Mouse (Mus musculus) G1E (cell line): ENCODE results near the gene Sh3kbp1. TPM values are rescaled to one million over a fixed set of nuclear protein-coding genes. Genes with fewer than 3 reads are reported as not detected.

ENCODE experiments used
- ATAC-seq: 2 replicates; pipeline ENCODE4 v1.8.0; 2016; ENCODE audit warnings: mild to moderate bottlenecking; ENCODE audit not compliant: insufficient number of reproducible peaks, poor library complexity, low FRiP score, severe bottlenecking; ENCODE audit errors: extremely low read depth
- DNase-seq: peaks from one replicate; pipeline ENCODE4 v3.0.0; 2012; ENCODE audit warnings: low spot score
- H3K27me3 ChIP-seq: 2 replicates; pipeline ENCODE4 v1.6.1; 2012; ENCODE audit warnings: mild to moderate bottlenecking, low read length, inconsistent platforms; ENCODE audit not compliant: insufficient read depth
- H3K36me3 ChIP-seq: replicated peaks from 2 replicates; pipeline ENCODE3; 2012; ENCODE audit warnings: mild to moderate bottlenecking, inconsistent platforms
- H3K4me1 ChIP-seq: 2 replicates; pipeline ENCODE4 v1.6.1; 2012; ENCODE audit warnings: low read depth, low read length, inconsistent platforms, mixed read lengths; ENCODE audit not compliant: insufficient read depth
- H3K4me3 ChIP-seq: 2 replicates; pipeline ENCODE4 v1.5.1; 2012; ENCODE audit warnings: low read depth, mild to moderate bottlenecking, inconsistent platforms, low read length, moderate library complexity, mixed read lengths
- H3K9me3 ChIP-seq: replicated peaks from 2 replicates; pipeline ENCODE4 v1.6.1; 2012; ENCODE audit warnings: inconsistent platforms
- CTCF ChIP-seq: IDR thresholded peaks from 2 replicates; pipeline ENCODE4 v1.5.1; 2012; ENCODE audit warnings: low read depth, low read length, inconsistent platforms, mixed read lengths
- GATA1 ChIP-seq: IDR thresholded peaks from 2 replicates; pipeline ENCODE4 v1.6.1; 2012; ENCODE audit warnings: borderline replicate concordance, low read length, inconsistent platforms, mixed read lengths
- GATA2 ChIP-seq: IDR thresholded peaks from 2 replicates; pipeline ENCODE4 v1.6.1; 2012; ENCODE audit warnings: low read depth, low read length, inconsistent platforms, borderline replicate concordance
- POLR2AphosphoS5 ChIP-seq: IDR thresholded peaks from 2 replicates; pipeline ENCODE4 v1.6.1; 2012; ENCODE audit warnings: low read depth, low read length, inconsistent platforms; ENCODE audit not compliant: insufficient replicate concordance
- TAL1 ChIP-seq: conservative IDR thresholded peaks from 2 replicates; pipeline ENCODE4 v1.6.1; 2012; ENCODE audit warnings: low read depth, low read length, inconsistent platforms, mixed read lengths
- polyA plus RNA-seq: library from polyadenylated mRNA; stranded (reverse); fragments of >175 nt; gene quantifications from 2 replicates; pipeline ENCODE4 v1.2.3, GENCODE M21; 2012
- total RNA-seq, 2 experiments: library from RNA; stranded (forward) in 1 of 2; stranded (reverse) in 1 of 2; fragments of 200-1000 nt in 1 of 2; fragments of >200 nt in 1 of 2; fragmentation: Nextera tagmentation in 1 of 2; gene quantifications; 2 replicates each; pipeline ENCODE4 v1.2.3; 2014 to 2017

The Sh3kbp1 gene
- total and polyA plus RNA-seq, 3 experiments = 13.3 to 242 (median 231) TPM

GRCm38 (mm10) chrX:159860841-159861530 is 233.9 kb downstream of the Sh3kbp1 start:
- Histone ChIP-seq H3K4me1 (no peaks in the 10 kb centered on the region), H3K27me3 (no peaks in the 10 kb centered on the region), H3K4me3 (no peak overlapping the region), H3K9me3 (no peaks in the 10 kb centered on the region), H3K36me3 (peaks cover 2% of the 10 kb centered on the region)
- TF ChIP-seq GATA2 = no peak
- TF ChIP-seq CTCF = no peak
- no peak for ATAC-seq
- no peak for DNase-seq

GRCm38 (mm10) chrX:159867660-159868059 is 240.6 kb downstream of the Sh3kbp1 start:
- Histone ChIP-seq H3K9me3 (no peaks in the 10 kb centered on the region), H3K36me3 (peaks cover 26% of the 10 kb centered on the region), H3K27me3 (no peaks in the 10 kb centered on the region), H3K4me3 (no peak overlapping the region), H3K4me1 (no peaks in the 10 kb centered on the region)
- ATAC-seq (no peak), DNase-seq (no peak)
- TF ChIP-seq GATA2 (no peak), CTCF (no peak), GATA1 (no peak)

DNA sequence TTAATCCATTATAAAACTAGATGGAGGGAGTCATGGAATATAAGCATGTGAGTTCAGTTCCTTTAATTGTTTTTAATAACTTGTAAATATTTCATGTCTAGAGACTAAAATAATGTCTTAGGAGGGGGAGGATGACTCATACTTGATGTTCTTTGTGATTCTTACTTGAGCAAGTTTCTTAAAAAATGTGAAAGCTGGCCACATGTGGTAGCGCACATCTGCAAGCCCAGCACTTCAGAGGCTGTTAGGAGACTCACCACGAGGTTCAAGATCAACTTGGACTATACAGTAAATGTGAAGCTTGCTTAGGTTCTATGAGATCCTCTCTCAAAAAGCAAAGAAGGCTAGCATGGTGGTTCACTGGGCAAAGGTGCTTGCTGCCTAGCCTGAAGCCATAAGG is 245.4 kb downstream of the Sh3kbp1 start:
- TF ChIP-seq GATA1 (no peak), CTCF (no peak), TAL1 (no peak), GATA2 (no peak), POLR2AphosphoS5 (no peak)
- Histone ChIP-seq H3K27me3 (no peaks in the 10 kb centered on the region), H3K9me3 (no peaks in the 10 kb centered on the region), H3K36me3 (peaks cover 23% of the 10 kb centered on the region), H3K4me3 (no peak overlapping the region), H3K4me1 (no peaks in the 10 kb centered on the region)
- DNase-seq (no peak), ATAC-seq (no peak)

DNA sequence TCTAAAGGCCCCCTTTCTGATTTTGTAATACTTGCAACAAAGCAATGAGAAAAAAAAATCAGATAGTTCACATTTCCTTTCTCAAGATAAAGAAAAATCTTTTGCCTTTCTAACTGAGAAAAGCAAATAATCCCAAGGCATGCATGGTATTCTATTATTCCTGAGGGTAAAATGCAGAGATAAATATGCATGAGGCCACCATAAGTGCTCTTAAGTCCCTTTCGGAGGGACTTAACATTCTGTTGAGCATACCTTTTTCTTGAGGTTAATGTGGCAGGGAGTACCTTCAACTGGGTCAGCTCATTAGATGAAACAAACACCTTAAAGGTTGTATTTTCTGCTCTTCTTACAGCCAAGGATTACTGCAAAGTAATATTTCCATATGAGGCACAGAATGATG is 250.7 kb downstream of the Sh3kbp1 start:
- ATAC-seq (no peak), DNase-seq (no peak)
- Histone ChIP-seq H3K9me3 (no peaks in the 10 kb centered on the region), H3K27me3 (no peaks in the 10 kb centered on the region), H3K4me3 (no peak overlapping the region), H3K4me1 (no peaks in the 10 kb centered on the region), H3K36me3 (peaks cover 22% of the 10 kb centered on the region)
- TF ChIP-seq TAL1 = no peak
- no peak for TF ChIP-seq CTCF
- no peak for TF ChIP-seq GATA2
- TF ChIP-seq GATA1 = no peak
- no peak for TF ChIP-seq POLR2AphosphoS5

DNA sequence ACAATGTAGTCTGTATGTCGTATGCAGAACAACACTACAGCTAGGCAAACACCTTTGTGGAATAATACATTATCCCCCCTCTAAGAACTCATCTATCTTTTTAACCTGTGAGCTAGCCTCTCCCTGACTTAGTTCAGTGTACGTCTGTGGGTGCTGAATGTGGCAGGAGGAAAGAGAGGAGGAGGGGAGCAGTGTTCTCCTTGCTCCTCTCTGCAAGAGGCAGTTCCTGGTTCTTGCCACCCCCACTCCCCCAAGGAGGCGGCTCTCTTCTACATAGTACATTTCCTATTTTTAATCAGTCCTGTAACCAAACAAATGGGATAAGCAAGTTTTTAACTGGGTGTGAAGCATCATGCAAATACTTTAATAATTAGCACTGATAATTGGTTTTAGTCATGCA is 252.4 kb downstream of the Sh3kbp1 start:
- Histone ChIP-seq H3K4me1 (no peaks in the 10 kb centered on the region), H3K36me3 (peaks cover 22% of the 10 kb centered on the region), H3K4me3 (no peak overlapping the region), H3K27me3 (no peaks in the 10 kb centered on the region), H3K9me3 (no peaks in the 10 kb centered on the region)
- no peak for DNase-seq
- no peak for ATAC-seq
- TF ChIP-seq CTCF (no peak), POLR2AphosphoS5 (no peak), GATA1 (no peak), TAL1 (no peak), GATA2 (no peak)

- H3K36me3 ChIP-seq = peaks cover 22% of the 10 kb centered on the region
- TF ChIP-seq POLR2AphosphoS5 (no peak), TAL1 (no peak), GATA2 (no peak), CTCF (no peak), GATA1 (no peak)
- no peak for DNase-seq
- ATAC-seq = no peak
- H3K9me3 ChIP-seq = no peaks in the 10 kb centered on the region
- no peaks in the 10 kb centered on the region for H3K27me3 ChIP-seq
- H3K4me1 ChIP-seq = no peaks in the 10 kb centered on the region
- no peak overlapping the region for H3K4me3 ChIP-seq
Observed at GRCm38 (mm10) chrX:159881576-159881975, 254.5 kb downstream of the Sh3kbp1 start.

- TF ChIP-seq TAL1 (no peak), POLR2AphosphoS5 (no peak), GATA1 (no peak), CTCF (no peak), GATA2 (no peak)
- Histone ChIP-seq H3K36me3 (peaks cover 16% of the 10 kb centered on the region), H3K27me3 (no peaks in the 10 kb centered on the region), H3K4me1 (no peaks in the 10 kb centered on the region), H3K4me3 (no peak overlapping the region), H3K9me3 (no peaks in the 10 kb centered on the region)
- no peak for DNase-seq
- no peak for ATAC-seq
Observed at GRCm38 (mm10) chrX:159896536-159896935, 269.5 kb downstream of the Sh3kbp1 start.
